Mouse (Mus musculus) thymus, adult 2 months (tissue): ENCODE measurements at regions not wholly inside any gene's neighbourhood (a gene's known extent, or its start where the extent isn't known, plus 50 kb on each side); places are given as distances from the start of the nearest gene placed in this dataset.

Experiments
- CTCF ChIP-seq: fragments of 200-500 bp; IDR thresholded peaks from 2 replicates; pipeline ENCODE4 v1.5.1; 2012; ENCODE audit warnings: mild to moderate bottlenecking, control low read depth, low read length, moderate library complexity, borderline replicate concordance; ENCODE audit not compliant: control insufficient read depth, poor library complexity, insufficient read depth; ENCODE audit errors: extremely low read depth
- POLR2A ChIP-seq: fragments of 200-500 bp; IDR thresholded peaks from 2 replicates; pipeline ENCODE4 v1.6.1; 2012; ENCODE audit warnings: mild to moderate bottlenecking, low read length, control low read depth, moderate library complexity; ENCODE audit not compliant: control insufficient read depth, poor library complexity, insufficient read depth; ENCODE audit errors: extremely low read depth

DNA sequence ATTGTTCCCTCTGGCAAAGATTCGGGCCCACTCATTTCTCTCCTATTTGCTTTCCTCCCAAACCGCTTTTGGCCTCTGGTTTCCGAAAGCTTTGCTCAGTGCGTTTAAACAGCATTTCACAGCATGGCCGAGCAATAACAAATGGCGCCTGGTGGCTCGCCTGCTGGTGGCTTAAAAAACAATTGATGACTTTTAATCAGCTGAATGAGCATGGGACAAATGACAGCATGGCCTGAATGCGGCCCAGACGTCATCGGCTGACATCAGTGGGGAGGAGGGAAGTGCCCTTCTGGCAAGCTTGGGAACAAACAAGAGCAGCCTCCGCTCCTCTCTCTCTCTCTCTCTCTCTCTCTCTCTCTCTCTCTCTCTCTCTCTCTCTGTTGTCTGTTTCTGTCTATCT lies 362.3 kb downstream of the Bcor start:
- TF ChIP-seq CTCF (no peak), POLR2A (no peak)
